Mouse (Mus musculus): Measurements from ENCODE around the gene Slco1a1.
"Not testable (repeated sequence)": the region's sequence is repeated elsewhere in the genome, so short reads cannot be mapped to it uniquely, and the experiment has no call there.

The Slco1a1 gene

DNA sequence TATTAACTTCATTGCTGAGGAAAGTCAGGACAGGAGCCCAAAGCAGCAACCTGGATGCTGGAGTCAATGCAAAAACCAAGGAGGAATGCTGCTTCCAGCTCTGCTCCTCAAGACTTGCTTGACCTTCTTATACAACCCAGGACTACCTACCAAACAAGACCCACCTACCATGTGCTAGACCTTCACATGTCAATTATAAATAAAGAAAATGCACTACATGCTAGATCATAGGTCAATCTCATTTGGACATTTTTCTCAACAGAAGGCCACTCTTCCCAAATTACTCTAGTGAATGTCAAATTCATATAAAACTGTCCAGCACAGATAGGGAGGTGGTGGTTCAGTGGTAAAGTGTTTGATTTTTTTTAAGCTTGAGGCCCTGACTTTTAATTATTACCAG, at the start of gene Slco1a1:
Gene Slco1a1, minus strand, starts transcription at position 101 of the 400 bp plus-strand sequence.
- DNase-seq, result peak in 1 of 2 experiments; percentile 8

DNA sequence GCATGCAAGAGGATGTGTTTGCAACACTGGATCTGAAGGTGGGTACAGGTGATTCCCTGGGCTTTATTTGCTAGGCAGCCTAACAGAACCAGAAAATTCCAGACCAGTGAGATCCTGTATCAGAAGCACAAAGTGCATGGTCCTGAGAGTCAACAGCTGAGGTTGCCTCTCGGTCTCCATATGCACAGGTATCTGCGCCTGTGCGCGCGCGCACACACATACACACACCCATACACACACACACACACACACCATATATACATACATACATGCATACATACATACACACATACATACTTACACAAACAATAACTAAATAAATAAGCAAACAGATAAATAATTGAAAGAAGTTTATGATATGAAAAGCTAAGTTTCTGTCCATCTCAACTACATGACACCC, 40.0 kb upstream of the Slco1a1 start:
- no peak for DNase-seq

DNA sequence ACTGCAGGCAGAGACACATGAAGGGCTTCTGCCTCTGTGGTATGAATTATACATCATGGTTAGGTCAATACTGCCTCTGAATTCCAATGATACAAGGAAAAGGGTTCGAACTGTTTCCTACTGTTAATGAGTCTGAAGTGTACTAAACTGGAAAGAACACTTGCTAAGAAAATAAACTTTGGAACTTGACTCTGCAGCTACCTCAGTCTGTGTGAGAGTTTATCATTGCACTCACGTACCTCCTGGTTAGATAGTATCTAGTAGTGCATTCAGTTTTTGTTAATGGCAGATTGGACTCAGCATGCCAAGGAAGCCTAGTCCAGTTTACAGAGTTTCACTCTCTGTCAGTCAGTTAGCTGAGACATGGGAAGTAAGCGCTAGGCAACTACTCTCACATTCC, 37.9 kb upstream of the Slco1a1 start:
- DNase-seq, result peak; percentile 11 to 15

DNA sequence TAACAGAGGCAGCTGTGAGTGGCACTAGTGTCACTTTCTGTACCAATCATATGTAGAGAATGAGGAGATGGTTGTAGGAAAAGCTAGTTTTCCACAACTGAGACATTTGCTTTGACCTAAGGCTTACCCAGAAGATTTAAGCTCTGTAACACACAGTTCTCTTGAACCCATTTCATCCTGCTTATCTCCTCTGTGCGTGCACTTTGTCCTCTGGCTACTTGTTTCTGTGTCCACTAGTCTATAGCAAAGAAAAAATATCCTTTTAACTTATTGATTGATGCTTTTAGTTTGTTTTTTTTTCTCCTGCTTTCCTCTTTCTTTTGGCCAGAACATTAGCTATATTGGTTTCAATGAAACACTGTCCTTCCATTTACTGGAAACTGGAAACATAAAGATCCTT, 15.7 kb upstream of the Slco1a1 start:
- DNase-seq, result no peak

DNA sequence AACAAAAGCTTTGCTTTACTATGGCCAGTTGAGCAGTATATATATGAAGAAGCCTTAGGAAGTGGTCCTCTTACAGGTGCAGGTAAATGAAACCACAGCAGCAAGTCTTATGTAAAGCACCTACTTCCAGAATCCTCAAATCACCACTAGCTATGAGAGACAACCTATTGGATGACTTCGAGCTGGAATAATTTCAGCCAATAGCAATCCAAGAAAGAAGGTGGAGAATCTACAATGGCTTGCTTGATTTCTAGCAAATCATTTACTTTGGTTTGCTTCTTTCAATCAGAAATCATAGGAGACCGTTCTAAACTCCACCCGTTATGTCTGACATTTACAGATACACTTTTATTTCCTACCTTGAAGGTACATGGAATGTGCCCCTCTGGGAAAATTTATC, 15.1 kb upstream of the Slco1a1 start:
- no peak for DNase-seq

DNA sequence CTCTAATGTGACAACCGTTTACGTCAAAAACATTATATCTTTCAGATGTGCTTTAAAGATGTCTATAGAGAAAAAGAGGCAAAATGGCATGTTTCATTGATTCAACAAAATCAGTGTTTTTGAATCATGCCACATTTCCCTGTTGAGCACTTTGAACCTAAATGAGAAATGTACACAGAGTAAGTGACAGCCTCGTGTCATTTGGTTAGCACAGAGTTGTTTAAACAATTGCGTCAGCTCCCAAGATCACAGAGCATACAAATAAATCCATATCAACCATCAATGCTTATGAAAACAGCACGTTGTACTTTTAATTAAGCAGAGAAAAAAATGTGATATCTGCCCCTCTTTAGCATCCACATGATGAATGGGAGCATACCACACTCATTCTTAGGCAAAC, 13.7 kb upstream of the Slco1a1 start:
- DNase-seq, result no peak

DNA sequence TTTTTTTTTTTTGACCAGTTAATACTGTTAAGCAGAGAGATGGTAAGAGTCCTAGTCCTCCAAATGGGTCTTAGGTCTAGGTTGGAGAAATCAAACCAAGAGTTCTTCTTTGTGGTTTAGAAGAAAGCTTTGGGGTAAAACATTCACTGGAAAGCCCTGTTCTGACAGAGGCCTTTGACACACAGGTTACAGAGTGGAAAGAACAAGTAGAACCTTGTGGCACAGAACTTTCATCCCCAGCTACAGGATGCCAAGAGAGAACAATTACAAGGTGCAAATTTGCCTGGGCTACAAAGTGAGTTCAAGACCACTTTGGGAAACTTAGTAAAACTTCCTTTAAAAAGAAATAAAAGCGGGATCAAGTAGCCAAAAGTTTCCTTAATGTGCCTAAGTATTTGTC, 6.3 kb downstream of the Slco1a1 start:
- peak in 1 of 2 experiments; percentile 15 for DNase-seq

DNA sequence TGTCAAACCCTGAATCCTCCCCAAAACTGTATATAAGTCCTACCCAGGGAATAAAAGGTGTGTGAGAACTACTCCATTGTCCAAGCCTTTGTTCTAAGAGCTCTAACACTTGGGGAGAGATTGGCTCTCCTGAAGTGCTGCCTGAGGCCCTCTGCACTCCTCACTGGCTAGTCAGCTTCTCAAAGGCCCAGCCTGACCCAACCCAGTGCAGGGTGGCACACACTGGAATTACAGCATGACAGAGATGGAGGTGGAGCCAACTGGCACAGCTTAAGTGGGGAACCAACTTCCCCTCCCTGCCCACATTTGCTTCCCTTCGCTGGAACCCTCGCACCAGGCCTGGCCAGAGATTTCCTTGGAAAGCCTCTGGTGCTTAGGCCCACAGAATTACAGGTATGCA, 48.6 kb downstream of the Slco1a1 start:
- DNase-seq, result no peak

DNA sequence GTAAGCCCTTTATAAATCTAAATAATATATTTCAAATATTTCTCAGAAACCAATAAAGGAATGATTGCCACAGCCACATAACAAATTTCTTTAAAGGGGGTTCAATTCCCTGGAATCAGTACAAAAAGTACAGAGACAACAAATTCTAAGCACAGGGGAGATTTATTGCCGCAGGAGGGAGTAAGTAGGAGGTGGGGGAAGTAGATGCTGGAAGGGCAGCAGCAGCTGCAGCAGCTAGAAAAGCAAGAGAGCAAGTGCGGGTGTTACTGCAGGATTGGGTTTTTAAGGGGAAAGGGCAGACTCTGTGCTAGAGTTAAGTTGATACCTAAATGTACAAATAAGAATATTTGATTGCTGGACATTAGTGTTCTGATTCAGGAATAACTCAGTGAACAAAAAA, 57.0 kb downstream of the Slco1a1 start:
- no peak for DNase-seq

DNA sequence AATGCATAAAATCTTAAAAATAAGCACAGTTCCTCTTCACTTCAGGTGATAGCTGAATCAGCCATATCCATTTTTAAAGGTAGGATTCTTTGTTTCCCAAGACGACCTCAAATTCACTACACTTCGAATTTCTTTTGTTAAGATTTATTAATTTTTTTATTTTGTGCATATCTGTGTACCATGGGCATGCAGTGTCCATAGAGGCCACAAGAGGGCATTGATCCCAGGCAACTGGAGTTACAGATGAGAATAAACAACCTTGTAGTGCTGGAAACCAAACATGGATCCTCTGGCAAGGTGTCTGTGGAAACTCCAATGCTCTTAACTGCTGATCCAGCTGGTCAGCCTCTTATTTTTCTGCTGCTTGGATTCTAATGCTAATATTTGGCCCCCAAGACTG, 58.5 kb downstream of the Slco1a1 start:
- peak in 1 of 2 experiments; percentile 48 for DNase-seq

DNA sequence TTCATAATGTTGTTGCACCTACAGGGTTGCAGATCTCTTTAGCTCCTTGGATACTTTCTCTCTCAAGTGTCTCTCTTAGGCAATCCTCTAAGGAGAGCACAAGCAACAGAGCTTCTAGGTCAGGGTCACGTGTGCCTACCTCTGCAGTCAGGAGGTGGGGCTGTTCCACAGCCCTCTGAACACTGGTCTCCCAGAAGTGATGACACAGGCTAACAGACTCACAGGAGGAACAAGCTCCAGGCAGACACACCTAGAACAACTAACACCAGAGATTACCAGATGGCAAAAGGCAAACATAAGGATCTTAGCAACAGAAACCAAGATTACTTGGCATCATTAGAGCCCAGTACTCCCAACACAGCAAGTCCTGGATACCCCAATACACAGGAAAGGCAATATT, 64.2 kb downstream of the Slco1a1 start:
- peak; percentile 26 to 41 for DNase-seq

DNA sequence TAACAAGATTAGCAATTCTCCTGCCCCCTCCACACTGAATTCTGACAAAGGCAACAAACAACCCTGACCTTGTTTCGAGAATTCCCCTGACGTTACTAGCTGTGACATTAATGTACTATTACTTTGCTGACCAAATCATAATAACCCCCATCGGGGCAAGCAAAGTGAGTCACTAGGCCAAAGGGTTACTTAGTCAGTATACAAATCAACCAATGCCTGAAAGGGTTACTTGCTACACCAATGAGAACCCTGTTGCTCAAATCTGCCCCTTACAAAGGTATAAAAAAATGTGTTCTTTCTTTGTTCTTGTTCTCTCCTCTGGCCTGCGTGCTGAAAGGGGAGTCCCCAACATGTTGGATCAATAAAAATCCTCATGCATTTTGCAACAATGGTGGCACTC, 71.0 kb downstream of the Slco1a1 start:
- not testable (repeated sequence) for DNase-seq

DNA sequence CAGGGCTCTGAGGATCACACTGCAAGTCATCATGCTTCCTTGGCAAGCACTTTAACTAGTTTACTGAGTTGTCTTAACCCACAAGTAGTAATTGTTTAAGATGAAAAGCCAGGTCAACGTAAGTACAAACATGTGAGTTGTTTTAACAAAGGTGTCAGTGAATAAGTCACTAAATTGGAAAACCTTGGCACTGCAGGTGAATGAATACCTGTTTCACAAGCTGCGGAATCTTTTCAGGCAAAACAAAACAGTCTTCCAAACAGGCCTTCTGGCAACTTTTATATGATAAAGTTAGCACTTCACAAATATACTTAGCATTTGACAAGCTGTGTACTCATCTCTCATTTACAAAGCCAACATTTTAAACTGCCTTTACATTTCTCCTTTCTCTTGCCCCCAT, 75.1 kb downstream of the Slco1a1 start:
- DNase-seq, result no peak

DNA sequence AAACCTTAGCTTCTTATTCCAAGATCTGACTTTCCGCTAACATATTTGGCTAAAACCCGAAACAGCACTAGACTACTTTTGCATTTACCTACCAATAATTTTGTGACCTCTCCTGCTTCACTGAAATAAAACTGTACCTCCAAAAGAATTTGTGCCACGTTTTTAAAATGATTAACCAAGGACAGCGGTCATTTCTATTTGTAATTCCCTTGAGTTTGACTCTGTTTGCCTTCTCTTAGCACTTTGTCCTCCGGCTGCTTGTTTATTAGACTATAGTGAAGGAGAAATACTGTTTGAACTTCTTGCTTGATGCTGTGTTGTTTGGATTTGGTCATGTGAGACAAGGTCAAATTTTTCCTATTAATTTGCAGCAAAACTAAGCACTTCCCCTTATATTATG, 78.0 kb downstream of the Slco1a1 start:
- DNase-seq, result peak in 1 of 2 experiments; percentile 46

DNA sequence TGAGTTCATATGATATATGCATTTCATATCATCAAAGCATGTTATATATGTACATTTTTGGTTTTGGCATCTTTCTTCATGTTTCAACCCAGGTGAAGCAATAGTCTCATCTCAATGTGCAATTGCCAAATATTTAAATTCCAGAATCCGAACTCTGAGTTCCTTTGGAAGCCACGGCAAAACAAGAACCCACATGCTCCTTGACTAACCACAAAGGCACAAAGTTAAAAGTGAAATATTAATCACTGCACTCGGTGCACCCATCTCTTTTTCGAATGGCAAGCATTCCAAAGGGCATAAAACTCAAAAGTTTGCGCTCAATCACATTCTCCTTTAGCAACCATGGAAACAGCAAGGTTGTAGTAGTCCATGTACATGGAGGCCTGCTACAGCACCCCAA, 80.7 kb downstream of the Slco1a1 start:
- peak; percentile 34 to 65 for DNase-seq

DNA sequence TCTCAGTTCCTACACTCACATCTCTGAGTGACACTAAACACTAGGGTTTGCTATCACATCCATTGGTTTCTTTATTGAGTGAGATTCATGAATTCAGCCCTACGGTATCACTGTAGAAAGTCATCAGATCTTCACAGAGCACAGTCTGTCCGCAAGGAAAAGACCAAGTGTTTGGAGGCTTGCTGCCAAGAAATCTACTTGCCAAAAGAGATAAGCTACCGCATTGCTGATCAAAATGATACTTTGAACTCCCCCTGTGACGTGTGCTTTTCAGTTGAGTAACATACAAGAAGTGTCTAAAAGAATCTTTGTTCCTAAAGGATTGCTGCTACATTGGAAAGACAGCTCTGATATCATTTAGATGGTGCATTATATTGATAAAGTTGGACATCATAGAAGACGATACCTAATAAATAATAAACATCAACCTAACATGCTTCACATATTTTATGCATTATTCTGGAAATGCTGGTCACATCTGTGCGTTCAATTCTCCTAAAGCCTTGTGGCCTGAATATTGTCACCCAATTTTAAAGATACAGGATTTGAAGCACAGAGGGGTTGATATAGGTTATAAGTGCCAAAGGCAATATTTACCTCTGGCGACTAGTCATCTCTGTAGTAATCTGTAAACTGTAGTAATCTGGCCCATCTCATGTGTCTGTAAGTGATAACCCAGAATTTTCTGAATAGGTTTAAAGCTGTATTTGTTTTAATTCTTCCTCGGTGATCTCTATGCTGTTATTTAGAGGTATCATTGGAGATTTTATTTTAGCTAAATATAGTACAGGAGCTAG, 88.8 kb downstream of the Slco1a1 start:
- no peak for DNase-seq

Data from kidney, postnatal 36 days (tissue).